Mouse (Mus musculus): Measurements from ENCODE around the gene Sfr1.

DNA sequence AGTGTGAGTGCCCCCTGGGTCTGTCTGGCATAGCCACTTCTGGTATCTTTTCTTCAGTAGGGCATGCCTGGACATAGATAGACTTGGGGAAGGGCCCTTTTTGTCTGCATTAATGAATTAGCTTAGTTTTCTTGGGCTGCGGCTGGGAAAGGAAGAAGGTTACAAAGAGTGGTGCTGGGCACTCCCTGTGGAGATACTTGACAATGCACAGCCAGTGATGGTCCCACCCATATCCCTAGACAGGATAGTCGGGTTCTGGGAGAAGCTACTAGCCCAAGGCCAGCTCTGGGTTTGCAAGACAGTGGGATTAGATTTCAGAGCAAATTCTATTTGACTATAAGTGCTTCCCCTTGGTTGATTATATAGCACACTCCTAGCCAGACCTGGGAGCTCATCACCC lies 17.5 kb downstream of the Sfr1 start:
- TF ChIP-seq CTCF (IDR thresholded peaks at IDR 0.05; ENCODE audit: borderline replicate concordance, insufficient read depth, low read depth, low read length) (no peak), POLR2A (IDR thresholded peaks at IDR 0.05; ENCODE audit: borderline replicate concordance, insufficient read depth, low read length) (no peak)

All from cerebellum, adult 2 months (tissue).